Mouse (Mus musculus): ENCODE results near the gene Macrod1.

- TF ChIP-seq CTCF (IDR thresholded peaks at IDR 0.05) (no peak), EP300 (IDR thresholded peaks at IDR 0.05) (no peak)
Observed at GRCm38 (mm10) chr19:7125526-7126156, 69.0 kb downstream of the Macrod1 start.

Measured in lung, postnatal 0 days (tissue).